Mouse (Mus musculus) macrophage (primary cell): ENCODE data around the gene Rps27l. TPM values are rescaled to one million over a fixed set of nuclear protein-coding genes. Genes with fewer than 3 reads are reported as not detected.

Experiments used
- H3K27ac ChIP-seq: fragments of 350-480 bp; formaldehyde crosslinking; 2 replicates; pipeline ENCODE4 v1.9.0; 2021
- H3K36me3 ChIP-seq: fragments of 350-480 bp; formaldehyde crosslinking; 2 replicates; pipeline ENCODE4 v1.9.0; 2021; ENCODE audit errors: inconsistent target
- H3K4me3 ChIP-seq: fragments of 350-480 bp; formaldehyde crosslinking; 2 replicates; pipeline ENCODE4 v1.9.0; 2021; ENCODE audit errors: inconsistent target
- H3K79me2 ChIP-seq: fragments of 350-480 bp; formaldehyde crosslinking; 2 replicates; pipeline ENCODE4 v1.9.0; 2021; ENCODE audit errors: inconsistent target
- WGBS: methylation state at CpG from one replicate; pipeline ENCODE4 v1.1.7; 2026; ENCODE audit warnings: inconsistent platforms; ENCODE audit not compliant: missing documents; 5-methylcytosine and 5-hydroxymethylcytosine counted together
- polyA plus RNA-seq: library from polyadenylated mRNA; stranded (reverse); fragments of 250-400 nt; gene quantifications from 3 replicates; pipeline ENCODE4 v1.2.4, GENCODE M21; 2018; ENCODE audit warnings: inconsistent platforms

Gene Rps27l
- polyA plus RNA-seq, 1 experiment from 2014 or later = 167 TPM

DNA sequence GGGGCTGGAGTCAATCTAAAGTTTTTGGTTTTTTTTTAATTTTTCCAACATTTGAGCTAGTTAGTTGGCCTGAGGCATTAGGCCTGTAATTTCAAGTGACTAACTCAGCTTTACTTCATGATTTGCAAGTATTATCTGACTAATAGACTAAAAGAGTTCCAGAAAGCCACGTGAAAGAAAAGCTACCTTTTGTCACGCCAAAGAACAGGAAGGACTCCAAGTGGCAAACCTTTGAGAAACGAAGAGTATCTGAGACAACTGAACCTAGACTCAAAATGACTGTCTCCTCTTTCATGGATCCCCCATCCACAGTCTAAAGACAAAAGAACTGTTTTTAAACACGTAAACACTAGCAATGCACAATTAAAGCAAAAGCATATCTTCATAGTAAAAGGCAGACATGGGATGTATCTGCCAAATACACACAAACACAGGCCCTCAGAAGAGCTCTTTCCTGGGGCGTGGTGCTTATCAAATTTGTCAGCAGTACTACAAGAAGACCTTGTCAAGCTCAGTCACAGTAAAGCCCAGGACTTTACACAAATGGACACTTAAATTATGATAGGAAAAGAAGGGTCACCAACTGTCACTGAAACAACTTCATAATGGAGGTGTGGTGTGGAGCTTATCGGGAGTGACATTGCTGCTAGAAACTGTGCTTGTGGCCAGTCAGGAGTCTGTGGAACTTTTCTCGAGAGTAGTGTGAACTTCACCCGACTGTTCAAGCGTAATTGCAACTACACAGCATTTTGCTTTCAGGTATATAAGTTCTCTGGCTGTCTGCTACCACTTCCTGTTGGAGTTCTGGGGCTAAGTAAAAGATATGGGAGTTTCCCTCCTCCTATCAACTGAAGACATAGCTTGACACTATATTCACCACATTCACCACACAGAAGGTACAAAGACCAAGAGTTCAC, 29.8 kb upstream of the Rps27l start:
- Histone ChIP-seq H3K36me3 (0 out of 2 replicates have a peak, but pooled peaks cover 20% of the 10 kb centered on the region), H3K79me2 (peaks cover 83% of the 10 kb centered on the region), H3K27ac (peak overlapping the region; percentile 93), H3K4me3 (peak overlapping the region; percentile 0; the same call in 1 of the 2 replicates)
- WGBS = 26% methylated on average over 9 of the region's 9 CpGs

DNA sequence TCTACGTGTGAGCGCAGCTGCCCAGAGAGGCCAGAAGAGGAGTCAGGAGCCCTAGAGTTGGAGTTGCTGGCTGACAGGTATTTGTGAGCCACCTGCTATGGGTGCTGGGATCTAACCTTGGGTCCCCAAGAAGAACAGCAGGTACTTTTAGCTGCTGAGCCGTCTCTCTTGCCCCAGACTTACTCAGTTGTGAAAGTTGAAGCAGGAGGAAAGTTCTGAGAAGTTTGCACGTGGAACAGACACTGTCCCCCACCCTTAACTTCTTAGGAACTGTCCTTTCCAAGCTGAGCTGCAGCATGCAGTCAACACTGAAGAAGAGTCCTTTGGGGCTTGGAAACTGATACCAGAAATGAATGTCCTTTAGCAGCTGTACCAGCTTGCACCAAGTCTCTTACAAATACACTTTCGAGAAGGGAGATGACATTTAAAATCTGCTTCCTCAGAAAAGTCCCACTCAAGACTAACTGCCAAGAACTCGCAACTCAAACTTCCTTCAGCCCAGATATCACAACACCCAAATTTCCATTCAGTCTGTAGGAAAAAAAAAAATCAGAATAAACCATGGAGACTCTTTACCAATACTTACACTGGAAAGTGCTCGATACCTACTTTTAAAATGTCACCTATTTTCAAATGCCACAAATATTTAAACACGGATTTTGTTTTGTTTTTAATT, 28.5 kb upstream of the Rps27l start:
- Histone ChIP-seq H3K27ac (peak overlapping the region; percentile 93), H3K4me3 (peak overlapping the region; percentile 78), H3K36me3 (0 out of 2 replicates have a peak, but pooled peaks cover 15% of the 10 kb centered on the region), H3K79me2 (peaks cover 71% of the 10 kb centered on the region)
- 52% methylated on average over 8 of the region's 8 CpGs for WGBS

DNA sequence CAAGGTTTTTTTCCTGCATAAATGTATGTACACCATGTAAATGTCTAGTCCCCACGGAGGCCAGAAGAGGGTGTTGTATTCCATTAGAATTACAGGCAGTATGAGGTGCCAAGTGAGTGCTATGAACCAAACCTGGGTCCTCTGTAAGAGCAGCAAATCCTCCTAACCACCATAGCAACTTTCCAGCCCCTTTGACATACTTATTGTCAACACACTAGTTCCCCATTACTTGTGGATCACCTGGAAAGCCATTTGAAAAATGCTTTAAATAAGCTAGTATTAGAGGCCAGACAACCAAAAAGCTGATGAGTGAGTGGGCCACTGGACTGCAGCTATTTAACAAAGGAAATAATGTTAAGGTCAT, 28.0 kb upstream of the Rps27l start:
- 38% methylated on average over 1 of the region's 1 CpGs for WGBS
- Histone ChIP-seq H3K27ac (peak overlapping the region; percentile 93), H3K36me3 (0 out of 2 replicates have a peak, but pooled peaks cover 10% of the 10 kb centered on the region), H3K79me2 (peaks cover 66% of the 10 kb centered on the region), H3K4me3 (peak overlapping the region; percentile 78)

DNA sequence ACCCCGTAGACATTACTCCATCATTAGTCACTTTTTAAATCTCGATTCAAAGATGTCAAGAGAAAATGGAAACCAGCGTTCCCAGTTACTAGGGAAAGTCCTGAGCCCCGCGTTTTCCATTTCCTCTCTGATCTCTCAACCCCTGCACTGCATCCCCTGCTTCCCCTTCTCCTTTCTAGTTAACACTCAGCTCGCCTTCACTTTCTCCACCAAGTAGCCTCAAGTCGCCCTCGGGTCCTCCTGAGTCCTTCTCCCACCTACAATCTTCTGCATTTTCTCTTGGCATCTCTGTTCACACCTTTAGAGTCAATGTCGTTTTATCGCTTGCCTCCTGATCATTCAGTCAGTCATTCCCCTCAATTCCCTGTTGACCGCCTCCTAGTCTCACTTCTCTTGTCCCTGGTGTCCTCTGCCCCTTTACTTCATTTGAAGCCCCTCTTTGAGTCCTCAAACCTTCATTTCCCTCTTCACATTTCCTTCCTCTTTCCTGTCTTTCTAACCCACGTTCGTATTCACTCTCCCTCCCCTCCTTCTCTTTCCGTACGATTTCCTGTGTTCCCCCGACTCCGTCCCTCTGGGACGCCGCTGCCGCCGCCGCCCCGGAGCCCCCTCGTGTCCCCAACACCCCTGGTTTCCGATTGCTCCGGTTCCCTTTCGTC, 27.1 kb upstream of the Rps27l start:
- Histone ChIP-seq H3K4me3 (peak overlapping the region; percentile 78), H3K79me2 (peaks cover 56% of the 10 kb centered on the region), H3K27ac (peak overlapping the region; percentile 93), H3K36me3 (0 out of 2 replicates have a peak, but pooled peaks cover 4% of the 10 kb centered on the region)
- WGBS = 2% methylated on average over 27 of the region's 27 CpGs

DNA sequence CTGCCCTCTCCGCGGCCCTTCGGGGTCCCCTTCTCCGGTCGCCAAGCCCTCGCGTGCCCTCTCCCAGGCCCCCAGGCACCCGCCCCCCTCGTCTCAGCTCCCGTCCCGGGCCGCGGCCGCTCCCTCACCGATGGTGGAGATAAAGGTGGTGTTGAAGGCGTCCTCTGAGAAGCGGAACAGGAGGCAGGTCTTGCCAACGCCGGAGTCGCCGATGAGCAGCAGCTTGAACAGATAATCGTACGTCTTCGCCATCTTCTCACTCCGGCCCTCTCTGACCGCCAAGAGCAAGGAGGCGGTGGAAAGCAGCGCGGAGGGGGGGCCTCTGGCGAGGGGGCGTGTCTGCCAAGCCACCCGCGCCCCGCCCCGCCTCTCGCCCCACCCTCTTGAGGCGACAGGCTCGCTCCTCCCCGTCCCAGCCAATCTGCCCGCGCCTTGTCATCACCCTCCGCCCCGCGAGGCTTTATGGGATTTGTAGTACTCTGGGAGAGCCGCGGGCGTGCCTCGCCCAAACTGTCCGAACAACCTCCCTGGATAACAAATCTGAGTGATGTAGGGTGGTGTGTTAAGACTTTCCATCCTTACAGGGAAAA, 26.4 kb upstream of the Rps27l start, which contains the start of gene Rab8b:
Gene Rab8b, minus strand, starts transcription at position 306 of the 590 bp plus-strand sequence.
- Histone ChIP-seq H3K27ac (peak within 1 kb of the TSS; percentile 93), H3K4me3 (peak within 1 kb of the TSS; percentile 78), H3K36me3 (0 out of 2 replicates have a peak, but pooled peaks cover 3% of the 10 kb centered on the region), H3K79me2 (peaks cover 50% of the 10 kb centered on the region)
- 4% methylated on average over 33 of the region's 49 CpGs for WGBS

DNA sequence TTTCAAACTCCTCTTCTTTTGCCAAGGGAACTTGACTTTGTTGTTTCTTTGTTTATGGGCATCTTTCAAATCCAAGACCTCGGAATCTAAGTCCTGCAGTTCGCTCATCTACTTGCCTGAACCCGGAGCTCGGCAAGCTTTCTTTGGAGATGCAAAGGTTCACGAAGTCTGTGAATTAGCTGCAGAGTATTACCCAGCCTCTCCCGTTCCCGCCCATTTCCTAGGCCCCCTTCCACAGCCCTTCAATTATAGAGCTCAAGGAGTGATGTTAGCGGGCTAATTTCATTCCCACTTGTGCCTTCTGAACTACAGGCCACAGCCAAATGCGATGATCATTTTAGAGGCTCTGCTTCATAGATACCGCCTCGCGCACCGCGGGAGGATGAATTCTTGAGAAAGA, 25.9 kb upstream of the Rps27l start:
- H3K79me2 ChIP-seq = peaks cover 44% of the 10 kb centered on the region
- peak overlapping the region; percentile 78 for H3K4me3 ChIP-seq
- 2% methylated on average over 10 of the region's 14 CpGs for WGBS
- no peak overlapping the region for H3K27ac ChIP-seq
- H3K36me3 ChIP-seq = 0 out of 2 replicates have a peak, but pooled peaks cover 1% of the 10 kb centered on the region

DNA sequence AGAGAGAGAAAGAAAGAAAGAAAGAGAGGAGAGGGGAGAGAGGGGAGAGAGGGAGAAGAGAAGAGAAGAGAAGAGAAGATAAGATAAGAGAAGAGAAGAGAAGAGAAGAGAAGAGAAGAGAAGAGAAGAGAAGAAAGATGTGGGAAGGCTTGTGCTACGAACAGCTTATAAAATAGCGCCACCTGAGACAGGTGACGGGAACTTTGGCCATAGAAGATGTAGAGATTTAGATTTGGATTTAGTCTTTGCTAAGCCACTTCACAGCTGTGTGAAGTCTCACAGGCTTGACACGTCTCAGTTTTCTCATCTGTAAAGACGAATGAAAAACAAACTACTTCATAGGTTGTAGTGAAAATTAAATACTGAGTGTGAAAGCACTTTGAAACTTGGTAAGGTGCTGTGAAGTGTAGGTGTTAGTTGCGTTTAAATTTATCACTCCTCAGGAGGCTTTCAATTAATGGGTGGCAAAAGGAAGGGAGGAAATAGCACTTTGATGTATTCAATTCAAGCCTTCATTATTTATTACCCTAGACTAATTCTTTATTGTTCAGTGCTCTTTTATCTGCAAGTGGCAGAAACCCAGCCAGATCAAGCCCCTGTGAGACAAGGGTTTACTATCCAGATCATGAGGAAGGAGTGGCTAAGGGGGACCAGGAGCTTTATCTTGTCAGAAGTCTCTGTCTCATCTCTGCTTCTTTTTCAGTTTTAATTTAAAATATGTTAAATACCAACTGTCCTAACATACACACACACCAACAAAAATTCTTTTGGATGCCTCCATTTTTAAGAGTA, 25.2 kb upstream of the Rps27l start:
- no peak overlapping the region for H3K27ac ChIP-seq
- WGBS = 49% methylated on average over 6 of the region's 6 CpGs
- H3K79me2 ChIP-seq = peaks cover 37% of the 10 kb centered on the region
- no peak overlapping the region for H3K4me3 ChIP-seq
- no peaks in the 10 kb centered on the region for H3K36me3 ChIP-seq

DNA sequence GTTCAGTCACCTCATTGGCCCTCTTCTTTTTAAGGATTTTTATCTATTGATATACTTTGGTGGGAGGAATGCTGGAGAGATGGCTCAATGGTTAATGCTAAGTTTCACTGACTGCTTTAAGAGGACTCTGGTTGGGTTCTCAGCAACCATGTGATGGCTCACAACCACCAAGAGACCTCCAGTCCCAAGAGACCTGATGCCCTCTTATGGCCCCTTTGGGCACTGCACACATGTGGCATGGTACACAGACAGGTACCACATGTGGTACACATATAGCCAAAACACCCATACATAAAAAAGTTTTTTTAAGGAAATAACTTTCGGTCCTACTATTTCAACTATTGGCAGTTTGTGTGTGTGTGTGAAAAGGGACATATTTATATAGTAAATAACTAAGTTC, 23.8 kb upstream of the Rps27l start:
- H3K36me3 ChIP-seq = no peaks in the 10 kb centered on the region
- H3K4me3 ChIP-seq = no peak overlapping the region
- 88% methylated on average over 1 of the region's 1 CpGs for WGBS

DNA sequence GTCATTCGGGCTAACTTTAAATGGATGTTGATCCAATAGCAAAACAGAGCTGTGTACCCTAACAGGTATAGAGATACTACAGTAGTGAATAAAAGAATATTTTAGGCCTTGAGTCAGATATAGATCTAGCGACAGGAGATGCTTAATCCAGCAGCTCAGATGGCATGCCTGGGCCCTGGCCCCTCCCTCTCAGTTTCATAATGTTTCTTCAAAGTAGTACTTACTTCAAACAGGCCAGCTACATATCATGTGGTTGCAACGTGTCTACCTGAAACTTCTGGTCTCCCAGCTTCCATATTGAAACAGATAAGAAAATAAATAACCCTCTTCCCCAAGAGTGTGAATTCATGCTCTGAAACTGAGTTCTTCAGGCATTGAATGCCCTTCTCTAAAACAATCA, 20.0 kb upstream of the Rps27l start:
- Histone ChIP-seq H3K79me2 (no peaks in the 10 kb centered on the region), H3K36me3 (no peaks in the 10 kb centered on the region), H3K27ac (no peak overlapping the region), H3K4me3 (no peak overlapping the region)
- 79% methylated on average over 3 of the region's 3 CpGs for WGBS

More for the DNA sequence above, 23.8 kb upstream of the Rps27l start:
- no peak overlapping the region for H3K27ac ChIP-seq
- H3K79me2 ChIP-seq = peaks cover 24% of the 10 kb centered on the region

DNA sequence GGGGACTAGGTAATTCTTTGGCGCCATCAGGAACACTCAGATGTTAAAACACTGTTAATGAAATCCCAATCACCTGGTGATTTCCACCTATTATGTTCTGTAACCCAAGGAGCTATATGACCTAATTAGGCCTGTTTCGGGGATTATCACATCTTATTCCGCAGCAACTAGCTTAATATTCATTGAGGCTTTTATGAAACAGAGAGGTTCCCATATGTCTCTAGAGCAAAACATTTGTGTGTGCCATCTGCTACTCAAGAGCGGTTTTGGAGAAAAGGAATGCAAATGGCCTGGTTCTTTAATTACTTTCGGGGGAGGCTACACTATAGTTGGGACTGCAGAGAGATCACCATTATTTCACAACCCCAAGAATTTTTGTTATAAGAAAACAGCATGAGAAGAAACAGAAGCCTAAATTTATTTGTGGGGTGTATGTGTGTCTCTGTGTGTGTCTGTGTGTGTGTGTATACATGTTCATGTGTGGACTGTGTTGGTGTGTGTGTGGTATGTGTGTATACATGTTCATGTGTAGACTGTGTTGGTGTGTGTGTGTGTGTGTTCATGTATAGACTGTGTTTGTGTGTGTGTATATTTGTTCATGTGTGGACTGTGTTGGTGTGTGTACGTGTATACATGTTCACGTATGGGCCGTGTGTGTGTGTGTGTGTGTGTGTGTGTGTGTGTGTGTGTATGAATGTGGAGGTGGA, 18.0 kb upstream of the Rps27l start:
- Histone ChIP-seq H3K36me3 (no peaks in the 10 kb centered on the region), H3K4me3 (no peak overlapping the region), H3K79me2 (no peaks in the 10 kb centered on the region), H3K27ac (no peak overlapping the region)
- 96% methylated on average over 6 of the region's 8 CpGs for WGBS

DNA sequence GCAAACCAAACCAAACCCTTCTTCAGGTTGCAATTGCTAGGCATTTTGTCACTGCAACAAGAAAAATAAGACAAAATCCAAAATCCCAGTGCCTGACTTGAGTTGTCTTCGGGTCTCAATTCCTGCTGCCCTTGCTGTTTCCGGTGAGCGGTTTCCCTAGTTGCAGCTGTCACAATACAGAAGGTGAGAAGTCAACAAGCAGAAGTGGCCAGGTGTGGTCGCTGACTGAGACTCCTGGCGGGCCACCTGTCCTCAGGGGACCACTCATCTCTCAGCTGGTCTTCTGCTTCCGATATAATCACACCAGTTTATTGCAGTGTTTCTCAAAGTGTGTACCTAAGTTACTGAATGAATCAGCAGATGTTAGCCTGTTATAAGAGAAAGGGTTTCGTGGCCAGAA, 15.5 kb upstream of the Rps27l start:
- Histone ChIP-seq H3K36me3 (no peaks in the 10 kb centered on the region), H3K4me3 (no peak overlapping the region), H3K27ac (no peak overlapping the region), H3K79me2 (no peaks in the 10 kb centered on the region)
- 84% methylated on average over 7 of the region's 7 CpGs for WGBS

DNA sequence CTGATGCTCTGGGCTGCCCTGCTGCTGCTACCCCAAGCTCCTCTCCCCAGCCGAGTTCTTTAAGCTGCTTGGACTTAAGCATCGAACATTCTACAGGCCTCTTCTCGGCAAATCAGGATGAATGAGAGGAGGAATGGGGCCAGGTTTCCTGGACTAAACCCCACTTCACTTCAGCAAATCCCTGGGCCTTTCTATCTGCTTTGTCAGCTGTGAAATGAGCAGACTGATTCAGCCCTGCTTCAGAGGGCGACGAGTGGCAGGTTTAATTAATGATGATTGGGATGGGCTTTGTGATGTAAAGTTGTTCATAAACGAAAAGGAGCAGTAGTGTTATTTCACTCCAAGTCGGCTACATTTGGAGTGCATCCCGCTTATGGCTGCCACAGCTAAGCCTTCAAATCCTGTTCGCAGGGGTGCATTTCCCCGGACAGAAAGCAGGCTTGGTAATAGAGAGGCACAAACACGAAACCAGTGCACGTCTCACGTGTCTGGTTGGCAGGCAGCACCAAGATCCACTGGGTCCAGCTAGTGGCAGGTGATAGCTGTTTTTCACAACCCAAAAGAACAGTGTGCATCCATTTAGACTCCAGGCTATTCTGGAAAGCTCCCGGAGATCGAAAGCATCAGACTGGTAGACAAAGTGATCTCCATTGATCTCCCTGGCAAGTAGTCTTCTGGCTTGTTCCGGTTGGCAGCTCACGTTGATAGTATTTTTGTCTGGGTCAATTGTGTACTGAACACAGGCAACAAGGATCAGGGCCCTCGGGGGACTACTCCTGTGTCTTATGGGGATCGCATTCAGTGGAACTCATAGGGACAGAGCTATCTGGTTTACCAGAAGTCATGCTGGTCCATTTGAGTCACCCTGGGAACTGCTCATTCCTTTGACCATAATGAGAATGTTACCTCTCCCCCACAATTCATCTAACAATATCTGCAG, 11.7 kb upstream of the Rps27l start:
- Histone ChIP-seq H3K27ac (no peak overlapping the region), H3K36me3 (no peaks in the 10 kb centered on the region), H3K4me3 (no peak overlapping the region), H3K79me2 (no peaks in the 10 kb centered on the region)
- 94% methylated on average over 19 of the region's 19 CpGs for WGBS
